Mouse (Mus musculus) kidney, adult 2 months (tissue): ENCODE measurements around the gene Timeless.

Experiments
- CTCF ChIP-seq: fragments of 200-500 bp; conservative IDR thresholded peaks from 2 replicates; pipeline ENCODE4 v1.5.1; 2011; ENCODE audit warnings: low read depth, mild to moderate bottlenecking, control low read depth, low read length, moderate library complexity, mixed read lengths; ENCODE audit not compliant: insufficient read depth, insufficient read length
- POLR2A ChIP-seq: fragments of 200-500 bp; IDR thresholded peaks from one replicate; pipeline ENCODE4 v1.6.1; 2011; ENCODE audit warnings: low read depth, low read length, control low read depth

GRCm38 (mm10) chr10:128221533-128222286, 10.2 kb upstream of the Timeless start:
- TF ChIP-seq POLR2A (no peak), CTCF (no peak)
